Mouse (Mus musculus) c-Kit-positive CD71-positive TER-119-negative erythroid progenitor cells, embryonic 14.5 days (primary cell): ENCODE results near the gene Fgfbp1.

Experiments used
- DNase-seq: peaks from one replicate; pipeline ENCODE4 v3.0.0-alpha.2; 2013; ENCODE audit warnings: low read depth

Fgfbp1 gene

GRCm38 (mm10) chr5:43981620-43982019 lies at the start of gene Fgfbp1:
TSS of gene Fgfbp1 (minus strand) at chr5:43981779.
- DNase-seq, result no peak

GRCm38 (mm10) chr5:43998295-43998989 lies 16.9 kb upstream of the Fgfbp1 start:
- DNase-seq, result no peak

- no peak for DNase-seq
Measured at GRCm38 (mm10) chr5:43997626-43998025, 16.0 kb upstream of the Fgfbp1 start.

- no peak for DNase-seq
Measured at GRCm38 (mm10) chr5:43996162-43996561, 14.6 kb upstream of the Fgfbp1 start.

- DNase-seq, result no peak
Measured at GRCm38 (mm10) chr5:43994981-43995380, 13.4 kb upstream of the Fgfbp1 start.

GRCm38 (mm10) chr5:43990316-43990715 lies 8.7 kb upstream of the Fgfbp1 start:
- no peak for DNase-seq

- no peak for DNase-seq
Measured at GRCm38 (mm10) chr5:43989017-43989416, 7.4 kb upstream of the Fgfbp1 start.

GRCm38 (mm10) chr5:43986212-43986611 lies 4.6 kb upstream of the Fgfbp1 start:
- DNase-seq, result no peak

GRCm38 (mm10) chr5:43982896-43983295 lies 1.3 kb upstream of the Fgfbp1 start:
- DNase-seq, result no peak

GRCm38 (mm10) chr5:43980397-43980796 lies 1.2 kb downstream of the Fgfbp1 start:
- no peak for DNase-seq

GRCm38 (mm10) chr5:43976821-43977561 lies 4.6 kb downstream of the Fgfbp1 start:
- DNase-seq, result no peak

- no peak for DNase-seq
Measured at GRCm38 (mm10) chr5:43974166-43974565, 7.4 kb downstream of the Fgfbp1 start.

- no peak for DNase-seq
Measured at GRCm38 (mm10) chr5:43971156-43971555, 10.4 kb downstream of the Fgfbp1 start.

GRCm38 (mm10) chr5:43970532-43970931 lies 11.0 kb downstream of the Fgfbp1 start:
- DNase-seq, result no peak

- DNase-seq, result no peak
Measured at GRCm38 (mm10) chr5:43968634-43969033, 12.9 kb downstream of the Fgfbp1 start.

GRCm38 (mm10) chr5:43961056-43961455 lies 20.5 kb downstream of the Fgfbp1 start:
- DNase-seq, result no peak

- DNase-seq, result no peak
Measured at GRCm38 (mm10) chr5:43959884-43960440, 21.6 kb downstream of the Fgfbp1 start.

GRCm38 (mm10) chr5:43953241-43953640 lies 28.3 kb downstream of the Fgfbp1 start:
- DNase-seq, result no peak

- no peak for DNase-seq
Measured at GRCm38 (mm10) chr5:43948748-43949275, 32.8 kb downstream of the Fgfbp1 start.

- peak; percentile 38 for DNase-seq
Measured at GRCm38 (mm10) chr5:43948111-43948743, 33.4 kb downstream of the Fgfbp1 start.

GRCm38 (mm10) chr5:43947330-43947977 lies 34.1 kb downstream of the Fgfbp1 start:
- DNase-seq, result no peak

- DNase-seq, result no peak
Measured at GRCm38 (mm10) chr5:43933269-43933668, 48.3 kb downstream of the Fgfbp1 start.
